Mouse (Mus musculus) neural tube, embryonic 10.5 days (tissue): ENCODE results near the gene Anapc15.
"Not testable (repeated sequence)": the region's sequence is repeated elsewhere in the genome, so short reads cannot be mapped to it uniquely, and the experiment has no call there.

Source experiments
- DNase-seq: peaks from one replicate; pipeline ENCODE4 v3.0.0-alpha.2; 2017; ENCODE audit warnings: low spot score; ENCODE audit errors: extremely low spot score

The Anapc15 gene

DNA sequence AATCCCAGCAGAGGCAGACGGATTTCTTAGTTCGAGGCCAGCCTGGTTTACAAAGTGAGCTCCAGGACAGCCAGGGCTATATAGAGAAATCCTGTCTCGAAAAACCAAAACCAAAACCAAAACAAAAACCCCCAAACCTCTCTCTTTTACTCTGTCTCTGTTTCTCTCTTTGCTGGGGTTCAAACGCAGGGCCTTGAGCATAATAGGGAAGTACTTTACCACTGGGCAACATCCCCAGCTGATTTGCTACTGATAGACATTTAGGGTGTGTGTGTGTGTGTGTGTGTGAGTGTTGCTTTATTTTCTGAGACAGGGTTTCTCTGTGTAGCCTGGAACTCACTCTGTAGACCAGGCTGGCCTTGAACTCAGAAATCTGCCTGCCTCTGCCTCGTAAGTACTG, 85.5 kb downstream of the Anapc15 start:
- DNase-seq = not testable (repeated sequence)
